Mouse (Mus musculus): ENCODE results near the gene Lmx1a.

Lmx1a gene

DNA sequence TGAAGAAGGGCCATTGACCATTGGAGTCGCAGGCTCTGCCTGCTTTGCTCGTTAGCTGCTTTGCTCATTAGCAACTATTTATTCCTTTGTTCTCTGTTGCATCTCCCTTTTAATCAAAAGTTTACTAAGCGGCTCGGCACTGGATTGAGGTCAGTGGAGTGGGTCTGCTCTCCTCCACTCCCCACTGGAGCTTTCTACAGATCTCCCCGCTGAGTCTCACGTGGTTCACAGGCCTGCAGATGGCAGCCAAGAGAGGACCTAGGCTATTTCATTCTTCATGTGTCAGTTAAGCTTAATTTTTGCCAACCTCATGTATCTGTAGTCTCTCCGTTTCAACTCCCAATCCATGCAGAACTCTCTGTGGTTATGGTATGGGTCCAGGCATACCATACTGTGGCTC lies 16.5 kb downstream of the Lmx1a start:
- peaks cover 18% of the 10 kb centered on the region for H3K27me3 ChIP-seq (ENCODE audit: insufficient read depth, low read length)
- 0 out of 2 replicates have a peak, but pooled peaks cover 3% of the 10 kb centered on the region for H3K9me3 ChIP-seq (ENCODE audit: low read length)
- H3K4me3 ChIP-seq (replicated peaks; ENCODE audit: low read length): no peak overlapping the region
- TF ChIP-seq POU5F1 (IDR thresholded peaks at IDR 0.05; ENCODE audit: borderline replicate concordance, low read length) (no peak), CTCF (conservative IDR thresholded peaks at IDR 0.05; ENCODE audit: low read length) (no peak), NANOG (IDR thresholded peaks at IDR 0.05; ENCODE audit: borderline replicate concordance, low read length) (no peak)
- no peaks in the 10 kb centered on the region for H3K36me3 ChIP-seq (ENCODE audit: insufficient read depth, low read length)
- peaks cover 6% of the 10 kb centered on the region; the same call in 1 of the 2 replicates for H3K4me1 ChIP-seq (replicated peaks; ENCODE audit: low read depth, low read length)

DNA sequence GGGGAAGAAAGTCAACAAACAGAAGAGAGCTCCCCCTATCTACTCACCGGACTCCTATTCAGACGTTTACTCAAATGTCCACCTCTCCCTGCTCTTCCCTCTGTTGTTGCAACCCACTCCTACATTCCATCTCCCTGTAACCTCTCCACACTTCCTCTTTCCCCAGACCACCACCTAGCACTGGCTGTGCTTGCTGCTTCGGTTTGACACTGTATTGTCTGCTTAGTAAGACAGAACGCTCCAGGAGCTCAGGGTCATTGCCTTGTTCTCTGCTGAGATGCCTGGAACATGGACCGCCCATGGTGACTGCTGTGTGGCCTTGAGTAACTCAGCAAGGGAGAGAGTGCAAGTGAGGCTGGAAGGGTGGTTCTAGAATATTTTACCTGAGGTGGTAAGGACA lies 19.7 kb downstream of the Lmx1a start:
- H3K36me3 ChIP-seq (ENCODE audit: insufficient read depth, low read length): no peaks in the 10 kb centered on the region
- peaks cover 6% of the 10 kb centered on the region; the same call in 1 of the 2 replicates for H3K4me1 ChIP-seq (replicated peaks; ENCODE audit: low read depth, low read length)
- TF ChIP-seq NANOG (IDR thresholded peaks at IDR 0.05; ENCODE audit: borderline replicate concordance, low read length) (no peak), POU5F1 (IDR thresholded peaks at IDR 0.05; ENCODE audit: borderline replicate concordance, low read length) (no peak), CTCF (conservative IDR thresholded peaks at IDR 0.05; ENCODE audit: low read length) (no peak)
- H3K27me3 ChIP-seq (ENCODE audit: insufficient read depth, low read length): peaks cover 8% of the 10 kb centered on the region
- no peak overlapping the region for H3K4me3 ChIP-seq (replicated peaks; ENCODE audit: low read length)
- H3K9me3 ChIP-seq (ENCODE audit: low read length): no peaks in the 10 kb centered on the region

DNA sequence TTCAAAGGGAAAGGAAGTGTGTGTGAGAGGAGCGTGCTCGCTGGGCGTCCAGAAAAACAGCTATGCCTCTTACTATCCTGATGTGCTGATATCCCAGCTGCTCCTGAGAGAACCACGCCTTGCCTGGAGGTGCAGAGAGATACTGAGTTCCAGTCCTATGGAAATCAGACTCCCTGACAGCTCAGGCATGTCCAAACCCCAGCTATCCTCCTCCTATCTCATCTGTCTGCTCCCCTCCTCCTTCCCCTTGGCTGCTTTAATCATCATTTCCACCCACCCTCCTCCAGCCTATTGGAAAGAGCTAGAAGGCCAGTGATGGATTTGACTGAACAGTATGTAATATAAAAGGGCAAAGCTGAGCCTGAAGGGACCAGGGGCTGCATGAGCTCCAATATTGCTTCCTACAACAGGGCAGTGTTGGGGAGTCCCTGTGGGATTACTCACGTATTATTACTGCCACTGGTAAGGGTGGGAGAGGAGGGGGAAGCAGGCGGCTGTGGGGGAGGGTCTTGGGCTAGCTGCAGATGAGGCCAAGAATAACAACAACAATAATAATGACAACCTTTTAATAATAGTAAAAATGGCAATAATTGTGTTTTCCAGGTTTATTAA lies 26.8 kb downstream of the Lmx1a start:
- no peak overlapping the region for H3K4me3 ChIP-seq (replicated peaks; ENCODE audit: low read length)
- no peaks in the 10 kb centered on the region for H3K36me3 ChIP-seq (ENCODE audit: insufficient read depth, low read length)
- H3K9me3 ChIP-seq (ENCODE audit: low read length): no peaks in the 10 kb centered on the region
- peaks cover 12% of the 10 kb centered on the region for H3K27me3 ChIP-seq (ENCODE audit: insufficient read depth, low read length)
- TF ChIP-seq CTCF (conservative IDR thresholded peaks at IDR 0.05; ENCODE audit: low read length): no peak
- TF ChIP-seq NANOG (IDR thresholded peaks at IDR 0.05; ENCODE audit: borderline replicate concordance, low read length): no peak
- no peak for TF ChIP-seq POU5F1 (IDR thresholded peaks at IDR 0.05; ENCODE audit: borderline replicate concordance, low read length)
- peaks cover 8% of the 10 kb centered on the region for H3K4me1 ChIP-seq (replicated peaks; ENCODE audit: low read depth, low read length)

DNA sequence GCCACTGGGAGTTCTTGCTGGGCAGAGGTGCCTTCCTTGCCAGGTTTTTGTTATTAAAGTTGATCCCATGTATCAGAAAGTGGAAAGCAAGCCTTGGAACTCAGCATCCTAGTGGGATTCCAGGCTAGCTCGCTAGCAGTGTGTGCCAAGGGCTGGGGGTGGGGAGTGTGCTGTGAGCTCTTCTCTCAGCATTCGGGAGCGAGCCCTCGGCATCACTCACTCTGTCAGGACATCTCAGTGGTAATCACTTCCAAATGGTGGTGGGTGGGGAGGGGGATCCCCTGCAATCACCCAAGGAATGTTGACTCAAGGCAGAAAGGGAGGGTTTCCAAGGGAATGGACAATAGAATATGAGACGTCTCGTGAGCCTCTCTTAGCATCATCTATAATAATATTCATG lies 45.4 kb downstream of the Lmx1a start:
- Histone ChIP-seq H3K4me3 (replicated peaks; ENCODE audit: low read length) (no peak overlapping the region), H3K9me3 (ENCODE audit: low read length) (no peaks in the 10 kb centered on the region), H3K36me3 (ENCODE audit: insufficient read depth, low read length) (no peaks in the 10 kb centered on the region), H3K27me3 (ENCODE audit: insufficient read depth, low read length) (peaks cover 5% of the 10 kb centered on the region), H3K4me1 (replicated peaks; ENCODE audit: low read depth, low read length) (peaks cover 17% of the 10 kb centered on the region; the same call in 1 of the 2 replicates)
- no peak for TF ChIP-seq NANOG (IDR thresholded peaks at IDR 0.05; ENCODE audit: borderline replicate concordance, low read length)
- TF ChIP-seq CTCF (conservative IDR thresholded peaks at IDR 0.05; ENCODE audit: low read length): no peak
- no peak for TF ChIP-seq POU5F1 (IDR thresholded peaks at IDR 0.05; ENCODE audit: borderline replicate concordance, low read length)

DNA sequence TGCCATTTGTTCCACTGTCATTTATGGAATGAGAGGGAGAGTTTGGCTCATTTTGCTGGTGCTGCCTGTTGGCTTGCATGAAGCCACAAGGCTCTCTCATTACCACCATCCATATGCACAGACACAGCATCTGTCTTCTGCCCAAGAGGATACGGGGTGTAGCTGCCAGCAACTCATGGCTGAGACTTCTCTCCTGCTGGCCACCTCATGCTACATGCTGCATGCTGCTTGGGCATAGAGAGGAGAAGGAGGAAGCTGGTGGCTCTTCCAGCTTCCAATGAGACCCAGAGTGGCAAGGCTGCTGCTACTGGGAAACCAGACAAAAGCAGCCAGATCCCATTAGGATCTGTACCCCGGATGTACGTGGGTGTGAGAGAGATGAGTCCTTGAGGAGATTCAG lies 47.8 kb downstream of the Lmx1a start:
- Histone ChIP-seq H3K4me1 (replicated peaks; ENCODE audit: low read depth, low read length) (peaks cover 17% of the 10 kb centered on the region; the same call in 1 of the 2 replicates), H3K36me3 (ENCODE audit: insufficient read depth, low read length) (no peaks in the 10 kb centered on the region), H3K27me3 (ENCODE audit: insufficient read depth, low read length) (peaks cover 1% of the 10 kb centered on the region; the same call in 1 of the 2 replicates), H3K4me3 (replicated peaks; ENCODE audit: low read length) (no peak overlapping the region), H3K9me3 (ENCODE audit: low read length) (no peaks in the 10 kb centered on the region)
- TF ChIP-seq POU5F1 (IDR thresholded peaks at IDR 0.05; ENCODE audit: borderline replicate concordance, low read length) (no peak), CTCF (conservative IDR thresholded peaks at IDR 0.05; ENCODE audit: low read length) (no peak)

DNA sequence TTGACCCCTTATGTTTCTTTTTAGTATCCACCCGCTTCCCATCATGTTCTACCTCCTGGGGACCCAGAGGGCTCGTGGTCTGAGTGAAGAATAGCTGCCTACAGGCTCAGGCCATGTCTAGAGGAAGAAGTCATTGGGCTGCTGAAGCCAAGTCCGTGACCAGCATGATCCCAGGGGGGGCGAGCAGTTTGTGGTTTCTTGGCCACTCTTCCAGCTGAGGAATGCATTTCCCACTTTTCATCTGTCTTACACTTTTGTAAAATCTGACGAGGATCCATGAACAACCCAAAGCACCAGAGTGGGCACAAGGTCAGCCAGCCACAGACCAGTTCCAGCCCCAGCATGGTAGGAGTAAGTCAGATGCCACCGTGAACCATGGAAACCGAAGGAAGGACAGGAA lies 50.2 kb downstream of the Lmx1a start:
- Histone ChIP-seq H3K4me1 (replicated peaks; ENCODE audit: low read depth, low read length) (peaks cover 2% of the 10 kb centered on the region; the same call in 1 of the 2 replicates), H3K4me3 (replicated peaks; ENCODE audit: low read length) (no peak overlapping the region), H3K27me3 (ENCODE audit: insufficient read depth, low read length) (peaks cover 11% of the 10 kb centered on the region), H3K9me3 (ENCODE audit: low read length) (no peaks in the 10 kb centered on the region), H3K36me3 (ENCODE audit: insufficient read depth, low read length) (no peaks in the 10 kb centered on the region)
- TF ChIP-seq NANOG (IDR thresholded peaks at IDR 0.05; ENCODE audit: borderline replicate concordance, low read length) (no peak), POU5F1 (IDR thresholded peaks at IDR 0.05; ENCODE audit: borderline replicate concordance, low read length) (no peak), CTCF (conservative IDR thresholded peaks at IDR 0.05; ENCODE audit: low read length) (no peak)

DNA sequence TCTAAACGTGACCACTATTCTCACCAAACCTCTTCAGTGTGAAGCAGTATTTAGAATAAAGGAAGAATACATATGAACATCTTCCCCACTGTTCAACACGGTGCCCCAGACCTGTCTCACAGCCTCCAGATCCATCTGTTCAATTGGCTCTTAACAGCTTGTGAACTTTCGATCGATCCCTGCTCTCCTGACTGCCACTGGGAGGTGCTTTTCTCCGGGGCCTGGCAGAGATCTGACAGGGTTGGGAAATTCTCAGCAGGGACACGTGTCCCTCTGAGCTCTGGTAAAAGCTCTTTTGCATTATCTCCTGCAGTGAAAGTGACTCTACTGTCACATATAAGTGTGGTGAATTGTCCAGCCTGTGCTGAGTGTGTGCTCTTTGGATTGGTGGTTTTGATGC lies 57.6 kb downstream of the Lmx1a start:
- Histone ChIP-seq H3K4me3 (replicated peaks; ENCODE audit: low read length) (no peak overlapping the region), H3K27me3 (ENCODE audit: insufficient read depth, low read length) (peaks cover 11% of the 10 kb centered on the region), H3K36me3 (ENCODE audit: insufficient read depth, low read length) (no peaks in the 10 kb centered on the region), H3K4me1 (replicated peaks; ENCODE audit: low read depth, low read length) (no peaks in the 10 kb centered on the region), H3K9me3 (ENCODE audit: low read length) (no peaks in the 10 kb centered on the region)
- TF ChIP-seq CTCF (conservative IDR thresholded peaks at IDR 0.05; ENCODE audit: low read length): no peak
- TF ChIP-seq POU5F1 (IDR thresholded peaks at IDR 0.05; ENCODE audit: borderline replicate concordance, low read length): no peak
- no peak for TF ChIP-seq NANOG (IDR thresholded peaks at IDR 0.05; ENCODE audit: borderline replicate concordance, low read length)

DNA sequence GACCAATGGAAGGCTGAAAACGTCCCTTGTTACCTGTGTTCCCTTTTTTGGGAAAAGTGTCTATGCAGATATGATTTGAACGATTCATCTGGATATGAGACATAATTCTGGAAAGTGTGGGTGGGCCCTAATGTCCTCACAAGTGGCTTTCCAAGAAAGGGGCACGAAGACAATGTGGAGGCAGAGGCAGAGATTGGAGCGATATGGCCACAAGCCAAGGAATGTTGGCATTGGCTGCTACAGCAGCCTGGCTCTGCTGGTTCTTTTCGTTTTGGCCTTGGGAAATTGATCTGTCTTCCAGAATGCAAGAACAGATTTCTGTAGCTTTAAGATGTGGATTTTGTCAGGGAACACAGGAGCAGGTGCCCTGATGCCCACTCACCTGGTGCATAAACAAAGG lies 63.6 kb downstream of the Lmx1a start:
- H3K4me3 ChIP-seq (replicated peaks; ENCODE audit: low read length): no peak overlapping the region
- no peaks in the 10 kb centered on the region for H3K36me3 ChIP-seq (ENCODE audit: insufficient read depth, low read length)
- no peaks in the 10 kb centered on the region for H3K9me3 ChIP-seq (ENCODE audit: low read length)
- H3K27me3 ChIP-seq (ENCODE audit: insufficient read depth, low read length): no peaks in the 10 kb centered on the region; the same call in 1 of the 2 replicates
- H3K4me1 ChIP-seq (replicated peaks; ENCODE audit: low read depth, low read length): no peaks in the 10 kb centered on the region
- TF ChIP-seq POU5F1 (IDR thresholded peaks at IDR 0.05; ENCODE audit: borderline replicate concordance, low read length): no peak

DNA sequence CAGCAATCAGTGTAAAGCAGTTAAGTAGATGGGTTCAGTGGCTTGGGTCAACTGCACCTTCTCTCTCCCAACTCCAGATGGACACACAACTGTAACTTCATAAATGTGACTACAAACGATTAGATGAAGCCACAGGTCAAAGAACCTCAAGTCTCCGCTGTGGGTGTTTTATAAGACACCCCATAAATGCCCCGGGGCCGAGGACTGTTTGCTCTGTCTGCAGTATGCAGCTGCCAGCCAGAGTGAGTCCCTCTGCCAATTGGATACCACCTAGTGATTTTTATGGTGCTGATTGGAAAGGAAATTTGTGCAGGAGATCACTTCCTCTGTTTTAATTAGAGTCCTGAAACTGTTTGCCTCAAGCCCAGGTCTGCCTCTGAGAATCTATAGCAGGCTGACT lies 65.0 kb downstream of the Lmx1a start:
- Histone ChIP-seq H3K4me3 (replicated peaks; ENCODE audit: low read length) (no peak overlapping the region), H3K36me3 (ENCODE audit: insufficient read depth, low read length) (no peaks in the 10 kb centered on the region), H3K4me1 (replicated peaks; ENCODE audit: low read depth, low read length) (no peaks in the 10 kb centered on the region), H3K9me3 (ENCODE audit: low read length) (no peaks in the 10 kb centered on the region), H3K27me3 (ENCODE audit: insufficient read depth, low read length) (no peaks in the 10 kb centered on the region; the same call in 1 of the 2 replicates)
- TF ChIP-seq CTCF (conservative IDR thresholded peaks at IDR 0.05; ENCODE audit: low read length): no peak
- no peak for TF ChIP-seq POU5F1 (IDR thresholded peaks at IDR 0.05; ENCODE audit: borderline replicate concordance, low read length)
- no peak for TF ChIP-seq NANOG (IDR thresholded peaks at IDR 0.05; ENCODE audit: borderline replicate concordance, low read length)
